Mouse (Mus musculus) midbrain, embryonic 12.5 days (tissue): ENCODE measurements at regions not wholly inside any gene's neighbourhood (a gene's known extent, or its start where the extent isn't known, plus 50 kb on each side); places are given as distances from the start of the nearest gene placed in this dataset.

Experiments used
- ATAC-seq: fragments of 200-750 bp; cut with Nextera tagmentation; 2 replicates; pipeline ENCODE4 v1.8.0; 2017; ENCODE audit warnings: low read depth, moderate TSS enrichment, moderate library complexity; ENCODE audit not compliant: low FRiP score
- H3K27ac ChIP-seq: fragments of 300-500 bp; sonication (generic); replicated peaks from 2 replicates; pipeline ENCODE4 v1.5.1; 2016; ENCODE audit warnings: mild to moderate bottlenecking
- H3K27me3 ChIP-seq: fragments of 300-500 bp; sonication (generic); 2 replicates; pipeline ENCODE4 v1.6.1; 2016; ENCODE audit warnings: mild to moderate bottlenecking
- H3K36me3 ChIP-seq: fragments of 300-500 bp; sonication (generic); 2 replicates; pipeline ENCODE4 v1.6.1; 2016
- H3K4me1 ChIP-seq: fragments of 300-500 bp; sonication (generic); 2 replicates; pipeline ENCODE4 v1.6.1; 2016
- H3K4me2 ChIP-seq: fragments of 300-500 bp; sonication (generic); replicated peaks from 2 replicates; pipeline ENCODE4 v1.6.1; 2016; ENCODE audit warnings: mild to moderate bottlenecking, moderate library complexity
- H3K4me3 ChIP-seq: fragments of 300-500 bp; sonication (generic); 2 replicates; pipeline ENCODE4 v1.5.1; 2016; ENCODE audit warnings: mild to moderate bottlenecking
- H3K9ac ChIP-seq: fragments of 300-500 bp; sonication (generic); replicated peaks from 2 replicates; pipeline ENCODE4 v1.6.1; 2016; ENCODE audit warnings: mild to moderate bottlenecking, moderate library complexity
- H3K9me3 ChIP-seq: fragments of 300-500 bp; sonication (generic); 2 replicates; pipeline ENCODE4 v1.6.1; 2016; ENCODE audit warnings: mild to moderate bottlenecking
- WGBS: fragments of 180-500 bp; shearing (Covaris S2); methylation state at CpG from one replicate; pipeline ENCODE4 v1.1.7; 2016; 5-methylcytosine and 5-hydroxymethylcytosine counted together

- ATAC-seq: no peak
- no peak overlapping the region for H3K4me3 ChIP-seq
Measured at GRCm38 (mm10) chr9:117859580-117860045, 180.7 kb upstream of the Azi2 start.

GRCm38 (mm10) chr9:117843531-117843930 is 196.8 kb upstream of the Azi2 start:
- Histone ChIP-seq H3K36me3 (no peaks in the 10 kb centered on the region), H3K27me3 (no peaks in the 10 kb centered on the region), H3K27ac (no peak overlapping the region), H3K4me3 (no peak overlapping the region), H3K9me3 (no peaks in the 10 kb centered on the region), H3K4me2 (no peak overlapping the region), H3K4me1 (no peaks in the 10 kb centered on the region), H3K9ac (no peak overlapping the region)
- no peak for ATAC-seq
- 65% methylated on average over 4 of the region's 4 CpGs for WGBS

More at GRCm38 (mm10) chr9:117859580-117860045, 180.7 kb upstream of the Azi2 start:
- 83% methylated on average over 16 of the region's 16 CpGs for WGBS
- Histone ChIP-seq H3K4me2 (no peak overlapping the region), H3K9me3 (no peaks in the 10 kb centered on the region), H3K4me1 (no peaks in the 10 kb centered on the region), H3K27ac (no peak overlapping the region), H3K36me3 (no peaks in the 10 kb centered on the region), H3K9ac (no peak overlapping the region), H3K27me3 (no peaks in the 10 kb centered on the region)

GRCm38 (mm10) chr9:117836696-117837380 is 203.5 kb upstream of the Azi2 start:
- Histone ChIP-seq H3K9ac (no peak overlapping the region), H3K27me3 (no peaks in the 10 kb centered on the region), H3K27ac (no peak overlapping the region), H3K36me3 (no peaks in the 10 kb centered on the region), H3K4me3 (no peak overlapping the region), H3K4me1 (peaks cover 9% of the 10 kb centered on the region), H3K4me2 (peak overlapping the region; percentile 22), H3K9me3 (no peaks in the 10 kb centered on the region)
- 49% methylated on average over 12 of the region's 12 CpGs for WGBS
- no peak for ATAC-seq

- Histone ChIP-seq H3K36me3 (no peaks in the 10 kb centered on the region), H3K4me3 (no peak overlapping the region), H3K4me1 (peaks cover 9% of the 10 kb centered on the region), H3K4me2 (no peak overlapping the region), H3K27ac (no peak overlapping the region), H3K27me3 (no peaks in the 10 kb centered on the region), H3K9ac (no peak overlapping the region), H3K9me3 (no peaks in the 10 kb centered on the region)
- 81% methylated on average over 6 of the region's 6 CpGs for WGBS
- ATAC-seq: no peak
Measured at GRCm38 (mm10) chr9:117833586-117833985, 203.9 kb upstream of the Rbms3 start.

- H3K27ac ChIP-seq: no peak overlapping the region
- no peaks in the 10 kb centered on the region for H3K9me3 ChIP-seq
- 32% methylated on average over 4 of the region's 4 CpGs for WGBS
Measured at GRCm38 (mm10) chr9:117814661-117815060, 184.9 kb upstream of the Rbms3 start.

GRCm38 (mm10) chr9:117813216-117813615 is 183.5 kb upstream of the Rbms3 start:
- Histone ChIP-seq H3K27ac (no peak overlapping the region), H3K4me3 (no peak overlapping the region), H3K4me2 (no peak overlapping the region), H3K4me1 (peaks cover 14% of the 10 kb centered on the region), H3K36me3 (no peaks in the 10 kb centered on the region), H3K9ac (no peak overlapping the region), H3K27me3 (no peaks in the 10 kb centered on the region), H3K9me3 (no peaks in the 10 kb centered on the region)
- 84% methylated on average over 9 of the region's 9 CpGs for WGBS
- no peak for ATAC-seq

More at GRCm38 (mm10) chr9:117814661-117815060, 184.9 kb upstream of the Rbms3 start:
- peaks cover 14% of the 10 kb centered on the region for H3K4me1 ChIP-seq
- H3K27me3 ChIP-seq: no peaks in the 10 kb centered on the region
- H3K9ac ChIP-seq: no peak overlapping the region
- peak; percentile 49; the same call in 1 of the 2 replicates for ATAC-seq
- H3K4me2 ChIP-seq: no peak overlapping the region
- H3K4me3 ChIP-seq: no peak overlapping the region
- no peaks in the 10 kb centered on the region for H3K36me3 ChIP-seq

GRCm38 (mm10) chr9:117805812-117806211 is 176.1 kb upstream of the Rbms3 start:
- Histone ChIP-seq H3K4me2 (no peak overlapping the region), H3K9me3 (no peaks in the 10 kb centered on the region), H3K9ac (no peak overlapping the region), H3K27ac (no peak overlapping the region), H3K36me3 (no peaks in the 10 kb centered on the region), H3K27me3 (no peaks in the 10 kb centered on the region), H3K4me3 (no peak overlapping the region), H3K4me1 (no peaks in the 10 kb centered on the region)
- WGBS: 88% methylated on average over 9 of the region's 9 CpGs
- no peak for ATAC-seq

- no peaks in the 10 kb centered on the region for H3K27me3 ChIP-seq
- no peaks in the 10 kb centered on the region for H3K4me1 ChIP-seq
- H3K4me3 ChIP-seq: no peak overlapping the region
- no peak overlapping the region for H3K9ac ChIP-seq
- H3K9me3 ChIP-seq: no peaks in the 10 kb centered on the region
- no peak for ATAC-seq
- no peak overlapping the region for H3K4me2 ChIP-seq
- no peak overlapping the region for H3K27ac ChIP-seq
- H3K36me3 ChIP-seq: no peaks in the 10 kb centered on the region
- 77% methylated on average over 5 of the region's 5 CpGs for WGBS
Measured at GRCm38 (mm10) chr9:117784186-117784591, 154.5 kb upstream of the Rbms3 start.

GRCm38 (mm10) chr9:117754651-117755050 is 124.9 kb upstream of the Rbms3 start:
- Histone ChIP-seq H3K9me3 (no peaks in the 10 kb centered on the region), H3K4me2 (no peak overlapping the region), H3K4me1 (no peaks in the 10 kb centered on the region), H3K4me3 (no peak overlapping the region), H3K36me3 (no peaks in the 10 kb centered on the region), H3K27ac (no peak overlapping the region), H3K27me3 (no peaks in the 10 kb centered on the region), H3K9ac (no peak overlapping the region)
- no peak for ATAC-seq
- 91% methylated on average over 6 of the region's 6 CpGs for WGBS

- Histone ChIP-seq H3K36me3 (no peaks in the 10 kb centered on the region), H3K27me3 (no peaks in the 10 kb centered on the region), H3K4me3 (no peak overlapping the region), H3K9ac (no peak overlapping the region), H3K4me2 (no peak overlapping the region), H3K27ac (no peak overlapping the region), H3K9me3 (no peaks in the 10 kb centered on the region), H3K4me1 (no peaks in the 10 kb centered on the region)
- 83% methylated on average over 3 of the region's 3 CpGs for WGBS
- ATAC-seq: no peak
Measured at GRCm38 (mm10) chr9:117753466-117753865, 123.8 kb upstream of the Rbms3 start.

GRCm38 (mm10) chr9:117744906-117745305 is 115.2 kb upstream of the Rbms3 start:
- WGBS: 93% methylated on average over 8 of the region's 8 CpGs
- H3K9ac ChIP-seq: no peak overlapping the region
- no peaks in the 10 kb centered on the region for H3K36me3 ChIP-seq

GRCm38 (mm10) chr9:117729366-117729765 is 99.7 kb upstream of the Rbms3 start:
- Histone ChIP-seq H3K4me3 (no peak overlapping the region), H3K27me3 (no peaks in the 10 kb centered on the region), H3K9ac (no peak overlapping the region), H3K4me2 (no peak overlapping the region), H3K4me1 (no peaks in the 10 kb centered on the region), H3K9me3 (0 out of 2 replicates have a peak, but pooled peaks cover 1% of the 10 kb centered on the region), H3K36me3 (no peaks in the 10 kb centered on the region), H3K27ac (no peak overlapping the region)
- ATAC-seq: no peak
- WGBS: 87% methylated on average over 6 of the region's 6 CpGs

More at GRCm38 (mm10) chr9:117744906-117745305, 115.2 kb upstream of the Rbms3 start:
- H3K9me3 ChIP-seq: no peaks in the 10 kb centered on the region
- no peak for ATAC-seq
- H3K4me3 ChIP-seq: no peak overlapping the region
- no peaks in the 10 kb centered on the region for H3K4me1 ChIP-seq
- no peak overlapping the region for H3K27ac ChIP-seq
- no peaks in the 10 kb centered on the region for H3K27me3 ChIP-seq
- no peak overlapping the region for H3K4me2 ChIP-seq
